Mouse (Mus musculus) CD4-positive naive resting alpha-beta T cell, adult 57 days (primary cell): ENCODE measurements around the gene Ift52. TPM values are rescaled to one million over a fixed set of nuclear protein-coding genes. Genes with fewer than 3 reads are reported as not detected.

Source experiments
- total RNA-seq: library from RNA; stranded (reverse); gene quantifications from one replicate; pipeline ENCODE4 v1.2.4, GENCODE M21; 2023

Ift52 gene
- 22.9 TPM for total RNA-seq

GRCm38 (mm10) chr2:163016916-163017743, at the start of gene Ift52:
Gene Ift52 (plus strand): TSS chr2:163017354.

GRCm38 (mm10) chr2:162987218-162987617, 29.9 kb upstream of the Ift52 start, which contains the start of gene Sgk2:
Gene Sgk2 (plus strand): TSS chr2:162987330.

GRCm38 (mm10) chr2:163054335-163054840, 37.2 kb downstream of the Ift52 start, which contains the start of gene Mybl2:
Gene Mybl2 (plus strand): TSS chr2:163054687.

GRCm38 (mm10) chr2:163087728-163088127, 70.6 kb downstream of the Ift52 start, which contains the start of gene Gtsf1l:
Gene Gtsf1l (minus strand): TSS chr2:163087855.

Other genes starting within 250 kb of the Ift52 start
- gene Srsf6, start 85.8 kb upstream of the Ift52 start, total RNA-seq, result 384 TPM
- not detected for gene L3mbtl1, start 73.9 kb upstream of the Ift52 start, total RNA-seq
- gene Sgk2, start 30.0 kb upstream of the Ift52 start, total RNA-seq, result not detected
- 2.5 TPM for gene Mybl2, start 37.3 kb downstream of the Ift52 start, total RNA-seq
- gene Gtsf1l, start 70.5 kb downstream of the Ift52 start, total RNA-seq, result not detected
- 1.4 TPM for gene Tox2, start 185.8 kb downstream of the Ift52 start, total RNA-seq